Mouse (Mus musculus) activated CD4-positive, CD25-positive, alpha-beta regulatory T cell, adult 4 months (primary cell): Measurements from ENCODE around the gene Ptch2. TPM values are rescaled to one million over a fixed set of nuclear protein-coding genes. Genes with fewer than 3 reads are reported as not detected.

ENCODE experiments used
- ATAC-seq: one replicate; pipeline ENCODE4 v1.8.0; 2017
- polyA plus RNA-seq, 2 experiments: library from polyadenylated mRNA; unstranded; fragments of 100-300 nt; shearing (Covaris generic); gene quantifications; one replicate each; pipeline ENCODE4 v1.2.1; 2017

The Ptch2 gene
- polyA plus RNA-seq, 2 experiments from 2014 or later, result not detected

DNA sequence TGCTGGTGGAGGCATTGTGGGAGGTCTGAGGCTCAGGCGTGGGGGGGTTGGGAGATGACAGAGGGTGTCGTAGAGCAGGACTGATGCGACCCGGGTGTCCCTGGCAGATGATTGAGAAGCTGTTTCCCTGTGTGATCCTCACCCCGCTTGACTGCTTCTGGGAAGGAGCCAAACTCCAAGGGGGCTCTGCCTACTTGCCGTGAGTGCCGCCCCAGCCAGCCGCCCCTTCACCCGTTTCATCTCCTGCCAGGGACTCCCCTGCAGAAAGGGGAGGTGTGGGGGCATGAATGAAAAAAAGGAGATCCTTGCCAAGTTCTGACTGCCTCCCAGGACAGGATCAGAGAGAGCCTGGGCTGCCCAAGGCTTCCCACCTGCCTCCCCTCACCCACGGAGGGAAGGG, 9.3 kb downstream of the Ptch2 start:
- no peak for ATAC-seq

DNA sequence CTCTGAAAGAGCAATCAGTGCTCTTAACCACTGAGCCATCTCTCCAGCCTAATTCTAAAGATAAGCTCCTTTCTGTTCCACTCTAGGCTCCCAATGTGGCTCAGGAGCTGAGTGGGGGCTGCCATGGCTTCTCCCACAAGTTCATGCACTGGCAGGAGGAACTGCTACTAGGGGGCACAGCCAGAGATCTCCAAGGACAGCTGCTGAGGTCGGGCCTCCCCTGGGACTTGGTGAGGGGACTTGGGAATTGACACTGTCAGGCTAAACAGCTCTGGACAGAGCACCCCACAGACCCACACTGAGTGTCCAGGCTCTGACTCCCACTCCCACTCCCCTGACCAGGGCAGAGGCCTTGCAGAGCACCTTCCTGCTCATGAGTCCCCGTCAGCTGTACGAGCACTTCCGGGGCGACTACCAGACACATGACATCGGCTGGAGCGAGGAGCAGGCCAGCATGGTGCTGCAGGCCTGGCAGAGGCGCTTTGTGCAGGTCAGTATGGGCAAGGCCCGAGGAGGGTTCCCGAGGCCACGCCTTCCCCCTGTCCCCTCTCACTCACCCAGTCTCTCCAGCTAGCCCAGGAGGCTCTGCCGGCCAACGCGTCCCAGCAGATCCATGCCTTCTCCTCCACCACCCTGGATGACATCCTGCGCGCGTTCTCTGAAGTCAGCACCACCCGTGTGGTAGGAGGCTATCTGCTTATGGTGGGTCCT, 12.1 kb downstream of the Ptch2 start:
- no peak for ATAC-seq

DNA sequence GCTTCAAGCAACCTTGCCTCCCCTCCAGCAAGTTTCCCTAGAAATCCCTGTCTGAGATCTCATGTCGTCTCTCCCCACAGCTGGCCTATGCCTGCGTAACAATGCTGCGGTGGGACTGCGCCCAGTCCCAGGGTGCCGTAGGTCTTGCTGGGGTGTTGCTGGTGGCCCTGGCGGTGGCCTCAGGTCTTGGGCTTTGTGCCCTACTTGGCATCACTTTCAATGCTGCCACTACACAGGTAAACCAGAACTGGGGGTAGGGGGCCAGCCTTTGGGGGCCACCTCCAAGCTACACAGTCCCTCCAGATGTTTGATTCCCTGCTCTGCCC, 12.6 kb downstream of the Ptch2 start:
- no peak for ATAC-seq

- ATAC-seq, result no peak
Observed at GRCm38 (mm10) chr4:117109330-117109729, 13.5 kb downstream of the Ptch2 start.

DNA sequence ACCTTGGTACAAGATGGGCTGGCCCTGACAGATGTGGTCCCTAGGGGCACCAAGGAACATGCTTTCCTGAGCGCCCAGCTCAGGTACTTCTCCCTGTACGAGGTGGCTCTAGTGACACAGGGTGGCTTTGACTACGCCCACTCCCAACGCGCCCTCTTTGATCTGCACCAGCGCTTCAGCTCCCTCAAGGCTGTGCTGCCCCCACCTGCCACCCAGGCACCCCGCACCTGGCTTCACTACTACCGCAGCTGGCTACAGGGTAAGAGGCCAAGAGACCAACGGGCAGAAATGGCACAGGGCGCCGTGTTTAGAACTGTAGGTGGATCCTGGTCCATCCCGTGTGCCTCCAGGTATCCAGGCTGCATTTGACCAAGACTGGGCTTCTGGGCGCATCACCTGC, 14.4 kb downstream of the Ptch2 start:
- ATAC-seq, result no peak

GRCm38 (mm10) chr4:117110985-117111384, 15.1 kb downstream of the Ptch2 start:
- no peak for ATAC-seq

- ATAC-seq, result no peak
Observed at GRCm38 (mm10) chr4:117113237-117113636, 17.4 kb downstream of the Ptch2 start.

DNA sequence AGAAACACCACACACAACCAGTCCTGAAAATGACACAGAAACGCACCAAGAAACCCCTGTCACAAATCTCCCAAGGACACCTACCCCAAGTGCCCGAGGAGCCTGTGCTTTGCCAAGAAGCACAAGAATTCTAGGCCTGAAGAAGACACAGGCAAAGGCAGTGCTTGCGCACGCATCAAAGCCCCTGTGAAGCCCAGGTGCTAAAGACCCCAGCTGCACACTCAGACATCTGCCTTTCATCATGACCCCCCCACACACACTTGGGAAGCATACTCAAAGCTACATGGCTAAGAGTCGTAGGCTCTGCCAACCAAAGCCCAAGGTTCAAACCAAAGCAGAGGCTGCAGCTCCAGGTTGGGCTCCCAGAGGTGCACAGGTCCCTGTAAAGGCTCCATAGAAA, 19.7 kb downstream of the Ptch2 start:
- ATAC-seq, result no peak

- no peak for ATAC-seq
Observed at GRCm38 (mm10) chr4:117117931-117118330, 22.1 kb downstream of the Ptch2 start.

DNA sequence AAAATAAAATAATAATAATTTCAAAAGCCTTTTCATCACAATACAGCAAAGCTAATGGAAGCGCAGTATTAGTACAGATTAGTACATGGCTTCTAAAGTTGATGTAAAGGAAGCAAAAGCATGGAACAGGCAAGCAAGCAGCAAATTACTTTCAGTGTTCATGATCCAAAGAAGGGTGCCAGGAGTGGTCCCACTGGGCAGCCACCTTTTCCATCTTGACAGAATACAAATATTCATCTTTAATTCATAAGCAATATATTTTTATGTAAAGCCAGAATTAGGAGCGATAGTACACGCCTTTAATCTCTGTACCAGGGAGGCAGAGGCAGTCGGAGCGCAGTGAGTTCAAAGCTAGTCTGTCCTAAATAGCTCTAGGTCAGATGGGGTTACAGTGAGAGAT, 23.8 kb downstream of the Ptch2 start:
- no peak for ATAC-seq

- ATAC-seq, result no peak
Observed at GRCm38 (mm10) chr4:117120052-117120444, 24.2 kb downstream of the Ptch2 start.

- peak; percentile 47 for ATAC-seq
Observed at GRCm38 (mm10) chr4:117120445-117121414, 24.9 kb downstream of the Ptch2 start.

DNA sequence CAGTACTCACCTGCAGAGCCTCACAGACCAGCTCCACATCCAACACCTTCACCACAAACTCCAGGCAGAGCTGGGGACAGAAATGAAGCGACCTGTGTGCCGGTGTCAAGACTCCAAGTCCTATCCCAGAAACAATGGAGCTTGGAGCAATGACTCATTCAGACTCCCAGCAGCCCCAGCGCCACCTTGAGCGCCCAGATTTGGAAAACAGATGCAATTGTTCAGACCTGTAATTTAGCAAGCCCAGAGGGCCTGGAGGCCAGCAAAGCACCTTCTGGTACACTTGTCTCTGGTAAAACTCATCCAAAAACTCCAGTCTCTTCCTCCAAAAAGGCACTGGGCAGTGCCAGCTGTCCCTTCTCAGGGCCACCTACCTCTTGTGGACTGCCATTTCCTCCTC, 26.3 kb downstream of the Ptch2 start:
- no peak for ATAC-seq

GRCm38 (mm10) chr4:117123546-117124217, 27.8 kb downstream of the Ptch2 start:
- no peak for ATAC-seq

GRCm38 (mm10) chr4:117124218-117124517, 28.3 kb downstream of the Ptch2 start:
- no peak for ATAC-seq

GRCm38 (mm10) chr4:117124518-117125347, 28.9 kb downstream of the Ptch2 start:
- ATAC-seq, result peak; percentile 70

DNA sequence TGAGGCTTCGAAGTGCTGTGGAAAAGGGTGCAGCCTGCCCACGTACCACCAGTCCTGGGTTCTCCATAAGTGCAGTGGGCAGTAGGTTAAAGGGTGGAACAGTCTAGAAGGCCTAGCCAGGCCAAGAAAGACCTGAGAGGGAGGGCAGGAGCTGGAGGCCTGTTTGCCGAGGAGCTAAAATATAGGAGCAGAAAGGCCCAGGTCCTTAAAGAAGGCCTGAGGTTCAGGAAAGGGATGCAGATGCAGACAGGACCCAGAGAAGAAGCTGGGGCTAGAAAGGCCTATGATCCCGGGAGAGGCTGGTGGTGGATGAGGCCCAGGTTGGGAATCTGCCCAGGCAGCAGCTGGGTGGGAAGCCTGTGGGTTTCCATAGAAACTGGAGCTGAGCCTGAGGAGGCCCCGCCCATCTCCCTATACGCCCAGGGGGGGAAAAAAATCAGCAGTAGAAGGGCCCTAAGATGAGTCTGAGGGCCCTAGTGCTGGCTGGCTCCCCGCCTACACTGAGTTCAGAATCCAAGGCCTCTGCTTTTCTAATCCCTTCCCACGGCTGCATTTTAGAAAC, 29.6 kb downstream of the Ptch2 start, which contains the start of gene Btbd19:
Gene Btbd19, minus strand, starts transcription at position 378 of the 562 bp plus-strand sequence.
- no peak for ATAC-seq

- peak; percentile 58 for ATAC-seq
Observed at GRCm38 (mm10) chr4:117125910-117126674, 30.2 kb downstream of the Ptch2 start.

DNA sequence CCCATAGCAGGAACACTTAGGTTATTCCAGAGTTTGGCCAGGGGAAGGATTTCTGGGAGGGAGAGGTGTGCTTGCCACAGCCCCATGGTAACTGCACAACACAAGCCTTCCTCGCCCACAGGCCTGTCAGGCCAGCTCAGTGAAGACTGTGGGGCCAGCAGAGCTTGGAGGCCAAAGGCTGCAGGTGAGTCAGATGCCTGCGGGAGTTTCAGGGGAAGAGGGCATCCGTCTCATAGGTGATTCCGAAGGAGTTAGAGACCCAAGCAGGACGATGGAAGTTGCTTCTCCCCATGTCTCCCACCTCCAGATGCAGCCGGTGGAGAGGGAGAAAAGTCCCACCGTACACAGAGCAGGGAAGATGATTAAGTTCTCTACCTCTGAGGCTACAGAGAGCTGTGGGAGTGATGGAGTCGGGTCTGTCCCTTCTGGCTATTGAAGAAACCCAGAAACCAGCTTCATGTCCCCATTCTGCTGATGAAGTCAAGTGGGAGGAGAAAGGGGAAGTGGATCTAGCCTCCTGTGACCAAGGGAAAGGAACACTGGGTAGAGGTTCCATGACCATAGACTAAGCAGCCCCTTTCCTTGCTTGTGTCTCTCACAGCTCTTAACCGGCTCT, 30.9 kb downstream of the Ptch2 start, which contains the start of gene Tctex1d4:
Gene Tctex1d4, plus strand, starts transcription at position 120 of the 616 bp plus-strand sequence.
- no peak for ATAC-seq

DNA sequence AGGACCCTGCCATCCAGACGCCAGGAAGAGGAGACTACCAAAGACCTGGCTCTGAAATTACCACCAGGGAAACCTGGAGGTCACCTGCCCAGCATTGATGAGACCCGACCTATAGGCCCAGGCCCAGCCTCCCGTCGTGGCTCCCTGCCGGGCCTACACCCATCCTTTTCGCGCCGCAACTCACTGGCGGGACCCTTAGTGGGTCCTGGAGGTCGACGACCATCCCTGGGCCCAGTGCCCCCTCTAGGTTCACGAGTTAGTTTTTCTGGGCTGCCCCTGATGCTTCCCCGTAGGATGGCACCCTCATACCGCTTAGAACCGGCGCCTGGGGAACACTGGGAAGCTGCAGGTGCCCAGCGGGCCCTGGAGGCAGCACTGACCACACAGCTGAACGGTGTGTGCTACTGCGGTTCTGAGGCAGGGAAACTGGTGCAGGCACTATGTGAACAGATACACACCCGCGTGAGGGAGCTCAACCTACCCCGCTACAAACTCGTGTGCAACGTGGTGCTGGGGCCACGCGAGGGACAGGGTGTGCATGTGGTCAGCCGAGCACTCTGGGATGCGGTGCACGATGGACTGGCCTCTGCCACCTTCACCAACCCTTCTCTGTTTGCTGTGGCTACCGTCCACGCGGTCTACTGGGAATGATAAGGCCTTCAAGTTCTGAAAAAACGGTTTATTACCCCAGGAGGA, 32.3 kb downstream of the Ptch2 start:
- ATAC-seq, result no peak
